Comparison of ENCODE assay signal across 29 mouse cellular contexts in genomic region chr2:31811086-31811958, GRCm38 (mm10). TPM values are rescaled to one million over a fixed set of nuclear protein-coding genes. Genes with fewer than 3 reads are reported as not detected.
DNase-seq lines count a peak whose midpoint lies in the region; ATAC-seq lines count a peak whose summit lies in the region.
"Had no signal": no experiment of that assay in that cellular context is flagged by ENCODE, and none has a peak within 500 bp of the region (broad histone marks: within the 10 kb centered on the region; RNA-seq: fewer than 3 reads in every experiment).

No protein-coding gene starts in this region.

- H3K4me1 ChIP-seq in kidney, embryonic 14.5 days (ENCODE audit: control insufficient read depth, insufficient read depth, low read length) = peaks cover 16% of the 10 kb centered on the region

- no peak overlapping the region for H3K4me3 ChIP-seq in kidney, embryonic 14.5 days (ENCODE audit: low read length)
- H3K4me3 ChIP-seq: embryonic facial prominence, embryonic 12.5 days; heart, embryonic 13.5 days; liver, embryonic 13.5 days; lung, embryonic 15.5 days; neural tube, embryonic 15.5 days had no signal

- peak; percentile 36 for DNase-seq in CD4-positive, CD25-positive, alpha-beta regulatory T cell, adult 2 months (ENCODE audit: low read depth, low spot score)
- DNase-seq in spleen, adult 18-20 months = peak; percentile 44 to 46
- DNase-seq in spleen, postnatal 4 days (ENCODE audit: low spot score in 2 of 2) = no peak
- peak; percentile 51 for DNase-seq in induced T-regulatory cell, adult 2 months (ENCODE audit: low read depth)
- DNase-seq in splenic B cell, adult 2 months (ENCODE audit: low read depth, low spot score) = peak; percentile 61
- no peak for DNase-seq in adrenal gland, adult 18-20 months (ENCODE audit: low spot score in 2 of 2)
- DNase-seq: adrenal gland, postnatal 25 days; cerebellum, adult 8-10 months; heart, adult 11 months; heart, postnatal 36 days; kidney, adult 2 months; kidney, postnatal 36 days; liver, embryonic 13.5 days; retina, postnatal 1 day; thymus, postnatal 4 days had no signal

- no peaks in the 10 kb centered on the region for H3K36me3 ChIP-seq in splenic B cell, adult 2 months (ENCODE audit: control insufficient read depth, insufficient read depth, low read length, poor library complexity, severe bottlenecking)
- 0 out of 2 replicates have a peak, but pooled peaks cover 2% of the 10 kb centered on the region for H3K36me3 ChIP-seq in kidney, embryonic 14.5 days (ENCODE audit: control insufficient read depth, insufficient read depth, low read length)
- H3K36me3 ChIP-seq: embryonic facial prominence, embryonic 12.5 days; liver, embryonic 13.5 days; lung, embryonic 15.5 days; neural tube, embryonic 15.5 days had no signal

- H3K9ac ChIP-seq in kidney, embryonic 14.5 days (ENCODE audit: low read depth, low read length) = no peak overlapping the region
- H3K9ac ChIP-seq: embryonic facial prominence, embryonic 12.5 days; heart, embryonic 13.5 days; liver, embryonic 13.5 days; lung, embryonic 15.5 days; neural tube, embryonic 15.5 days had no signal

- no peak for ATAC-seq in CD4-positive, CD25-positive, alpha-beta regulatory T cell, adult 4 months
- no peak for ATAC-seq in kidney, embryonic 14.5 days (ENCODE audit: low FRiP score, low TSS enrichment)
- ATAC-seq: forebrain, embryonic 16.5 days; hindbrain, postnatal 0 days had no signal

- H3K27me3 ChIP-seq in splenic B cell, adult 2 months (ENCODE audit: control insufficient read depth, insufficient read depth, low read length, poor library complexity, severe bottlenecking) = no peaks in the 10 kb centered on the region
- H3K27me3 ChIP-seq in kidney, embryonic 14.5 days (ENCODE audit: control insufficient read depth, insufficient read depth, low read length) = no peaks in the 10 kb centered on the region
- H3K27me3 ChIP-seq: embryonic facial prominence, embryonic 12.5 days; neural tube, embryonic 15.5 days had no signal

- 88% methylated on average over 14 of the region's 14 CpGs for WGBS in kidney, embryonic 14.5 days

- no peak overlapping the region for H3K27ac ChIP-seq in kidney, embryonic 14.5 days (ENCODE audit: low read depth, low read length)
- H3K27ac ChIP-seq: embryonic facial prominence, embryonic 12.5 days; heart, embryonic 13.5 days; hindbrain, postnatal 0 days; liver, embryonic 13.5 days; lung, embryonic 15.5 days; neural tube, embryonic 15.5 days had no signal

- no peaks in the 10 kb centered on the region for H3K9me3 ChIP-seq in kidney, embryonic 14.5 days (ENCODE audit: control insufficient read depth, low read length)
- H3K9me3 ChIP-seq: embryonic facial prominence, embryonic 12.5 days; heart, embryonic 13.5 days; liver, embryonic 13.5 days; lung, embryonic 15.5 days; neural tube, embryonic 15.5 days had no signal

- no peak overlapping the region for H3K4me2 ChIP-seq in kidney, embryonic 14.5 days (replicated peaks; ENCODE audit: low read depth, low read length)
- H3K4me2 ChIP-seq: embryonic facial prominence, embryonic 12.5 days; heart, embryonic 13.5 days; liver, embryonic 13.5 days; lung, embryonic 15.5 days; neural tube, embryonic 15.5 days had no signal

RNA-seq across cellular contexts. Expression of gene Qrfp, which starts 0.9 kb away (rescaled TPM):
- under 1 TPM; 0.11 to 0.20 TPM for polyA plus RNA-seq in CD4-positive, CD25-positive, alpha-beta regulatory T cell, adult 4 months (2017; shearing (Covaris generic))
- 0.09 TPM in 1 of 2 replicates, not detected in the other for polyA plus RNA-seq in kidney, embryonic 14.5 days (2014; fragmentation: Nextera tagmentation; extraction: Ambion mirVana)
- total RNA-seq in adrenal gland, adult 18-20 months (2021) = not detected
- total RNA-seq: adrenal gland, postnatal 25 days; gastrocnemius, adult 18-20 months; heart, postnatal 36 days; hindbrain, postnatal 0 days; layer of hippocampus, postnatal 10 days; left cerebral cortex, postnatal 36 days; megakaryocyte-erythroid progenitor cell, adult 5-6 weeks; MEL had no signal
- polyA plus RNA-seq: cortical plate, adult 2 months; neural tube, embryonic 15.5 days had no signal

RNA-seq across cellular contexts. Expression of gene Fibcd1, which starts 34.5 kb away (rescaled TPM):
- under 1 TPM; 0.24 to 0.44 TPM for polyA plus RNA-seq in CD4-positive, CD25-positive, alpha-beta regulatory T cell, adult 4 months (2017; shearing (Covaris generic))
- polyA plus RNA-seq in kidney, embryonic 14.5 days (2014; fragmentation: Nextera tagmentation; extraction: Ambion mirVana) = 1.1 TPM in 2 replicates
- total RNA-seq in adrenal gland, adult 18-20 months (2021) = under 1 TPM in 1 of 2 experiments, not detected in 1; 0.06 TPM
- total RNA-seq: heart, postnatal 36 days; megakaryocyte-erythroid progenitor cell, adult 5-6 weeks; MEL had no signal
- polyA plus RNA-seq: heart, embryonic 13.5 days; lung, embryonic 15.5 days had no signal

Comparison
In these comparisons a context has a peak if more than half of its experiments do, and no peak if none do; other contexts are left out.
1. DNase-seq: peak in CD4-positive, CD25-positive, alpha-beta regulatory T cell, adult 2 months (single experiment), spleen, adult 18-20 months (2 of 2), induced T-regulatory cell, adult 2 months (single experiment) and splenic B cell, adult 2 months (single experiment); none in spleen, postnatal 4 days (0 of 2) and adrenal gland, adult 18-20 months (0 of 2).